20 mouse cellular contexts compared by ENCODE assay signal in genomic region chr19:25579440-25579839, GRCm38 (mm10). TPM values are rescaled to one million over a fixed set of nuclear protein-coding genes. Genes with fewer than 3 reads are reported as not detected.
DNase-seq lines count a peak whose midpoint lies in the region; ATAC-seq and TF ChIP-seq lines count a peak whose summit lies in the region.
"Had no signal": no experiment of that assay in that cellular context is flagged by ENCODE, and none has a peak within 500 bp of the region (broad histone marks: within the 10 kb centered on the region; RNA-seq: fewer than 3 reads in every experiment).

No protein-coding gene starts in this region.

- no peaks in the 10 kb centered on the region for H3K9me3 ChIP-seq in midbrain, postnatal 0 days (ENCODE audit: low read length)
- no peaks in the 10 kb centered on the region for H3K9me3 ChIP-seq in midbrain, embryonic 11.5 days (ENCODE audit: control insufficient read depth, low read length)
- H3K9me3 ChIP-seq: hindbrain, embryonic 13.5 days; limb, embryonic 12.5 days; midbrain, embryonic 12.5 days had no signal

- H3K27me3 ChIP-seq in kidney, adult 2 months (replicated peaks; ENCODE audit: control insufficient read depth, insufficient read depth, low read length) = no peaks in the 10 kb centered on the region; the same call in 1 of the 2 replicates
- H3K27me3 ChIP-seq in midbrain, postnatal 0 days (ENCODE audit: insufficient read depth, low read length) = peaks cover 9% of the 10 kb centered on the region; the same call in 1 of the 2 replicates
- no peaks in the 10 kb centered on the region for H3K27me3 ChIP-seq in midbrain, embryonic 11.5 days (ENCODE audit: control insufficient read depth, insufficient read depth, low read length)
- H3K27me3 ChIP-seq in Patski = peaks cover 73% of the 10 kb centered on the region

- H3K4me1 ChIP-seq in kidney, adult 2 months (ENCODE audit: control insufficient read depth, insufficient read depth, low read length) = no peaks in the 10 kb centered on the region
- H3K4me1 ChIP-seq in midbrain, postnatal 0 days (ENCODE audit: insufficient read depth, low read length) = no peaks in the 10 kb centered on the region
- peaks cover 7% of the 10 kb centered on the region for H3K4me1 ChIP-seq in midbrain, embryonic 11.5 days (ENCODE audit: control insufficient read depth, insufficient read depth, low read length)

- no peaks in the 10 kb centered on the region for H3K36me3 ChIP-seq in kidney, adult 2 months (ENCODE audit: control insufficient read depth, insufficient read depth, low read length)
- no peaks in the 10 kb centered on the region for H3K36me3 ChIP-seq in midbrain, postnatal 0 days (ENCODE audit: insufficient read depth, low read length)
- no peaks in the 10 kb centered on the region for H3K36me3 ChIP-seq in midbrain, embryonic 11.5 days (ENCODE audit: control insufficient read depth, insufficient read depth, low read length)
- H3K36me3 ChIP-seq: hindbrain, embryonic 13.5 days; limb, embryonic 12.5 days; midbrain, embryonic 12.5 days had no signal

- TF ChIP-seq POLR2A in kidney, adult 2 months (IDR thresholded peaks at IDR 0.05; ENCODE audit: low read depth, low read length) = no peak

- no peak for ATAC-seq in midbrain, postnatal 0 days (ENCODE audit: low FRiP score)
- ATAC-seq in midbrain, embryonic 11.5 days (ENCODE audit: low FRiP score) = no peak
- no peak for ATAC-seq in Patski
- ATAC-seq: forebrain, embryonic 16.5 days had no signal

- no peak for DNase-seq in kidney, adult 2 months
- no peak for DNase-seq in kidney, postnatal 4 days
- DNase-seq in midbrain, postnatal 0 days (ENCODE audit: low spot score) = no peak
- DNase-seq in midbrain, embryonic 11.5 days (ENCODE audit: low spot score, missing footprints) = no peak
- no peak for DNase-seq in Patski (ENCODE audit: low read depth, low spot score)
- no peak for DNase-seq in right cerebral cortex, postnatal 25 days
- DNase-seq in left cerebral cortex, adult 18-20 months (ENCODE audit: low spot score in 2 of 2) = no peak
- DNase-seq: adrenal gland, postnatal 14 days; cerebellum, postnatal 10 days; gastrocnemius, postnatal 10 days; kidney, adult 8-10 months; right cerebral cortex, adult 18-20 months had no signal

- H3K4me2 ChIP-seq in midbrain, postnatal 0 days (ENCODE audit: low read depth, low read length, poor library complexity, severe bottlenecking) = no peak overlapping the region
- no peak overlapping the region for H3K4me2 ChIP-seq in midbrain, embryonic 11.5 days
- H3K4me2 ChIP-seq: hindbrain, embryonic 13.5 days; limb, embryonic 12.5 days; midbrain, embryonic 12.5 days had no signal

- H3K4me3 ChIP-seq in kidney, adult 2 months (ENCODE audit: insufficient read depth, low read depth, low read length) = no peak overlapping the region
- no peak overlapping the region for H3K4me3 ChIP-seq in midbrain, postnatal 0 days (ENCODE audit: low read depth, low read length)
- no peak overlapping the region for H3K4me3 ChIP-seq in midbrain, embryonic 11.5 days (ENCODE audit: low read depth, low read length)
- H3K4me3 ChIP-seq: erythroblast, embryonic 14.5 days; hindbrain, embryonic 13.5 days; limb, embryonic 12.5 days; midbrain, embryonic 12.5 days had no signal

- 84% methylated on average over 2 of the region's 2 CpGs for WGBS in kidney, adult 2 months
- 93% methylated on average over 2 of the region's 2 CpGs for WGBS in midbrain, postnatal 0 days
- 91% methylated on average over 2 of the region's 2 CpGs for WGBS in midbrain, embryonic 11.5 days

- in situ Hi-C loops in Patski (cut with MboI; ENCODE audit: low pct_unique_long_range_greater_than_20kb) = no loop called here

- peak; percentile 35 for TF ChIP-seq CTCF in kidney, adult 2 months (conservative IDR thresholded peaks at IDR 0.05; ENCODE audit: insufficient read depth, insufficient read length, low read depth, low read length)
- peak; percentile 24; the same call in 1 of the 2 replicates for TF ChIP-seq CTCF in midbrain, postnatal 0 days (IDR thresholded peaks at IDR 0.05)
- TF ChIP-seq CTCF in Patski (IDR thresholded peaks at IDR 0.05) = peak; percentile 57

- POLR2A ChIA-PET in Patski (lab: Charles Lee) = no interaction called here

- no peak overlapping the region for H3K9ac ChIP-seq in midbrain, postnatal 0 days (replicated peaks; ENCODE audit: low read length, poor library complexity, severe bottlenecking)
- H3K9ac ChIP-seq in midbrain, embryonic 11.5 days (ENCODE audit: low read length) = no peak overlapping the region
- H3K9ac ChIP-seq: hindbrain, embryonic 13.5 days; limb, embryonic 12.5 days; midbrain, embryonic 12.5 days had no signal

- CTCF ChIA-PET in Patski (lab: Charles Lee) = interaction anchor here (1.3 to 1.7 kb wide), 2 partner anchors 11 to 20 kb away, joined by 3 to 7 read pairs; no protein-coding TSS in a partner anchor

- no peak overlapping the region for H3K27ac ChIP-seq in kidney, adult 2 months (ENCODE audit: insufficient read depth, low read depth, low read length)
- H3K27ac ChIP-seq in midbrain, postnatal 0 days (ENCODE audit: low read depth, low read length) = no peak overlapping the region
- H3K27ac ChIP-seq in midbrain, embryonic 11.5 days (ENCODE audit: low read depth, low read length) = no peak overlapping the region
- H3K27ac ChIP-seq: hindbrain, embryonic 13.5 days; limb, embryonic 12.5 days; midbrain, embryonic 12.5 days had no signal

RNA-seq across cellular contexts. Expression of gene Dmrt3, which starts 30.7 kb away (rescaled TPM):
- polyA plus RNA-seq in kidney, adult 2 months (2012; rRNA removed) = not detected in 2 replicates
- 0.93 TPM in 1 of 2 replicates, not detected in the other for total RNA-seq in midbrain, postnatal 0 days (2014; rRNA removed)
- 0.06 TPM in 1 of 2 replicates, not detected in the other for polyA plus RNA-seq in midbrain, postnatal 0 days (2015; fragmentation: Nextera tagmentation; extraction: Ambion mirVana)
- 0.43 and 1.3 TPM in 2 replicates for polyA plus RNA-seq in midbrain, embryonic 11.5 days (2014; fragmentation: Nextera tagmentation; extraction: Ambion mirVana)
- polyA plus RNA-seq in Patski (2021) = not detected
- total RNA-seq in left cerebral cortex, adult 18-20 months (2021) = not detected
- total RNA-seq: adrenal gland, postnatal 14 days; gastrocnemius, postnatal 10 days; heart, adult 8-10 months; left cerebral cortex, adult 8-10 months had no signal
- polyA plus RNA-seq: erythroblast, embryonic 14.5 days; heart, postnatal 0 days had no signal
